Mouse (Mus musculus) retina, postnatal 1 day (tissue): ENCODE measurements around the gene Tedc2.

Source experiments
- DNase-seq: peaks from one replicate; pipeline ENCODE4 v3.0.0-alpha.2; 2012

Tedc2 gene

DNA sequence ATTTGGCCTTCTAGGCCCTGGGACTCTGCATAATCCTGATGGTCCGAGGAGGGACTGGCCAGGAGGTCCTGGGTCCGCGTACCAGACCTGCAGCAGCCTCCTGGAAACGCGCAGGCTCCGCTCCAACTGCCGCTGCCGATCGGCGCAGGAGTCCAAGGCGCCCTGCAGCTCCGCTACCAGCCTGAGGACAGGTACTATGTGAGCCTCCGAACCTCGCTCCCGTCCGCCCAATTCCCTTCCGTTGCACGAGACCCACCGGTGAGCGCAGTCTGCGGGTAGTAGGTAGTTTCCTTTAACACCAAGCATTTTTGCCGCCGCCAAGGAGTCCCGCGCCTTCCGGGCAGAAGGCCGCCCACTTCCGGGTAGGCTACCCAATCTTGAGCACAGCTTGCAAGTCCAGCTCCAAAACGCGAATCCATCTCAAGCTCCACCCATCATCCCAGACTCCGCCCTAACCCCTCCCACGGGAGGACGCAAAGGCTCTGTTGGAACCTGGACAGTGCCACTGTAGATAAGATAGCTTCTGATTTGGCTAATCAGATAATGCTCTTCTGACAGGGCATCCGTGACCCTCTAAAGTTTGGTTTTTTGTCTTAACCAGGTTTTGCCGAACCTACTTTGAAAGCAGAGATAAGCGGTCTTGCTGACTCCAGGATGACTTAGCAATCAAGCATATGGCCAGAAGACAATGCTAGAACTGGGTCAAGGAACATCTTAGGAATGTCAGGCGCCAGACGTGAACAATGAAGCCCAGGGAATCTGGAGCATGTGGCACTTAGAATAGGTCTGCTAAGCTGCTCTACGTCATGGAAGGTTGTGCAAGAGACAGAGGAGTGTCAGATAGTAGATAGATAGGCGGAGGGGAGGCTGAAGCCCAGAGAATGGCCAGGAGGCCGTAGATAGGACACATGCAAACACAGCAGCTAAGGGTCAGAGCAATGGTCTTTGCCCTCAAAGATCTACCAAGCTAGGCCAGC is at the start of gene Tedc2:
Tedc2 (minus strand) TSS at position 417 of the 977 bp plus-strand sequence.
- DNase-seq, result peak; percentile 97

DNA sequence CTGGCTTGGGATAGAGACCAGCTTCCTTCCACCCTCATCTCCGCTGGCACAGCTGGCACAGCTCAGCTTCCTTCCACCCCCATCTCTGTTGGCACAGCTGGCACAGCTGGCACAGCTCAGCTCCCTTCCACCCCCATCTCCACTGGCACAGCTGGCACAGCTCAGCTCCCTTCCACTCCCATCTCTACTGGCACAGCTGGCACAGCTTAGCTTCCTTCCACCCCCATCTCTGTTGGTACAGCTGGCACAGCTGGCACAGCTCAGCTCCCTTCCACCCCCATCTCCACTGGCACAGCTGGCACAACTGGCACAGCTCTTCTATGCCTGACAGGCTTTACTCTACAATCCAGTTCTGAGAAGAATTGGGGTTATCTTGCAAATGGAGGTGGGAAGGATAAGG is 46.5 kb upstream of the Tedc2 start:
- no peak for DNase-seq

DNA sequence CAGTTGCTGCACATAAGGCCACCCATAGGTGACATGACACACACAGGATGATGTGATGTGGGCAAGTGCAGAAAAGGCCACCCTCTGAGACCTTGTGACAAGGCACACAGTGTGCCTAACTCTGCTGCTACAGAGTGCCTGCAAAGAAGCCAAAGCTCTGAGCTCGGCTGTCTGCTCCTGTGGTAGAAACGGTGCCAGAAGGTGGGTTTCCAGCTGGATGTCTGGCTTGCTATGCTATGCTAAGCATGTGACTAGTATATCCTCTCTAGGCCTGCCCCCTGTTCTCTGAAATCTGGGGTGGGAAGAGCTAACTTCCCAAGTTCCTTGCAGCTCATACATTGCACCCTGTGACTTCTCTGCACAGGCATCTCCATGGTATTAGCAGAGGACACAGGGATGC is 44.1 kb upstream of the Tedc2 start:
- no peak for DNase-seq

DNA sequence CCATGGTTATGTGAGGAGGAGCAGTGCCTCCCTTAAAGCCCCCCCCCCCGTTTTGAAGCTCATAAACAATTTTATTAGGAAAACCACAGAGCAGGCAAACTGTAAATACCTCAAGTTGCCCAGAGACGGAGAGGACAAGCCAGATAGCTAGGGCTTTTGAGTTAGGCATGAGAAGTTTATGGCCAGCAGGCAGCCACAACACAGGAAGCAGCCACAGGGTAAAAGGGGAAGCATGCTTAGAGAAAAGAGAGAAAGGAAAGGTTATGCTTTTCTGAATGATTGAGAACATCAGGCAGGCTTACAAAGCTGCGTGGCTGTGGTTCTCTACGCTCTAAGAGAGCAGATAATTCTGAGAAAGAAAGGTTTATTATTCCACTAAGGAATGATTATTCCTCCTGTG is 39.9 kb upstream of the Tedc2 start:
- DNase-seq, result no peak

DNA sequence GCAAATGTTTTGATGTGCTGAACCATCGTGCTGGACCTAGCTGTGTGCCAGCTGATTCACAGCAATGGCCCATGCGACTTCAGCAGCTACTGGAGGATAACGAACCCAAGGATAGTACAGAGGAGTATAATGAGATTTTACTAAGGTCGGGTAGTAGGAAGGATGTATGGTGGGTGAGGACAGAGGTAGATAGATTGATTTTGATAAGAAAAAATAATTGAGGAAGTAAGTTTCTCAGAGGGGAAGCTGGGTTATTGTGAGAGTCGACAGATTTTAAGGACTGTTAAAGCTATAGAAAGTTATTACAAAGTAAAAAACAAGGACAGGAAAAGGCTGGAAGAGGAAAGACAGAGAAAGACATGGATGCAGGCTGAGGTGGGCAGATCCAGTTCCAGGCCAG is 39.1 kb upstream of the Tedc2 start:
- DNase-seq, result no peak

DNA sequence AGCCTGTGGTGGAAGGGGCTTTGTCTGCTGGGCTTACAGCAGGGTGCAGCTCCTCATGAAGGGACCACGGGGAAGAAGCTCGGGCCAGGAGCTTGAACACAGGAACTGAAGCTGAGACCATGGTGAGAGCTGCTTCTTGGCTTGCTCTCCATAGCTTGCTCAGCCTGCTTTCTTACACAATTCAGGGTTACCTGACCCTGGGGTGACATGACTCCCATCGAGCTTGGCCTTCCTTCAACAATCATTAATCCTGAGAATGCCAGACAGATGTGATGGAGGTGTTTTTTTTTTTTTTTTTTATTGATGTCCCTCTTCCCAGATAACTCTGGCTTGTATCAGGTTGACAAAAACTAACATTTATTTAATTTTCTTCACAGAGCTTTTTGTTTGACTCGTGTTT is 38.3 kb upstream of the Tedc2 start:
- DNase-seq, result no peak

DNA sequence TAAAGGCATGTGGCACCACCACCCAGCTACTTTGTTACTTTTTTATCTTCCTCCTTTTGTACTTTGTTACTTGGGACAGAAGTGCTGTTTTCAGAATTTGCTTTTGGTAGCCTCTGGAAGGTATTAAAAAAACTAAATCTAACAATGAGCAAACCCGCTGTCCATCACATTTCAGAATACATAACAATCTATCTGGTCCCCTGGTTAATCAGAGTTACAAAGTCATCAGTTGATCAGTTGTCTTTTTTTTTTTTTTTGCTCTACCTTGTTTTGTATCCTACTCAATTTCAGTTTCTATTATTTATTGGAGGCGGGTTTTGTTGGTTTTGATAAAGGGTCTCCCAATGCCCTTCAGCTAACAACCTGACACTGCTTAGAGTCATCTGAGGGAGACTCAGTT is 31.7 kb upstream of the Tedc2 start:
- DNase-seq, result no peak

DNA sequence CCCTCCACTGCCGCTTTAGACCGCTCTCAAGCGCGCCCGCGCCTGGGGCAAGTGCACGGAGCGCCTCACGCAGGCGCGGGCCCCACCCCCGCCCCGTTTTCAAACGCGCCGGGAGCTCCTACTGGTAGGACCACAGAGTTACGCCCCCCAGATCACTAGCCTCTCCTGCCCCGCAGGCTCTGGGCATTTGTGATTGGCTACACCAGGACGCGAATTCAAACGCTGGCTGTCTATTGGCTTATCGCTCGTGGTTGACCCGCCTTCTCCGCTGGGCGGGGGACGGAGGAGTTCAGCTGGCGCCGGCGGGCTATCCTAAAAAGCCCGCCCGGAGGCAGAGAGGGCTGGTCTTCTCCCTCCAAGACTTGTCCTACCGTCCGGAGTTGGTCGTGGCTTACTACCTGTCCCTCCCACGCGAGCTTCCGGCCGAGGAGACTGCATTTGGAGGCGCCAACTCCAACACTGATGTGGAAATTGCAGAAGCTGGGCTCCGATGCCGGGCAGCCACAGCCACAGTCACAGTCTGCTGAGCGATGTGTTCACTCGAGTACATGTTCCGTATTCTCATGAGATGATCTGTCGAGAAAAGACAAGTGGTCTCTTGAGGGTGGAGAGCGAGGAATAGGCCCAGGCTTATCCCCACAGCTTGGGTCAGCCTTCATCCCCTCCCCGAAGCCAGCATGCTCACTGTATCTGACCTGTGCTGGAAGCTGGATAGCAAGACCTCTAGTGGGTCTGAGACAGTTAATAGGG is 30.8 kb upstream of the Tedc2 start, which contains the start of gene Ccnf:
Ccnf (minus strand) TSS at position 165 of the 750 bp plus-strand sequence.
- peak; percentile 99 for DNase-seq

DNA sequence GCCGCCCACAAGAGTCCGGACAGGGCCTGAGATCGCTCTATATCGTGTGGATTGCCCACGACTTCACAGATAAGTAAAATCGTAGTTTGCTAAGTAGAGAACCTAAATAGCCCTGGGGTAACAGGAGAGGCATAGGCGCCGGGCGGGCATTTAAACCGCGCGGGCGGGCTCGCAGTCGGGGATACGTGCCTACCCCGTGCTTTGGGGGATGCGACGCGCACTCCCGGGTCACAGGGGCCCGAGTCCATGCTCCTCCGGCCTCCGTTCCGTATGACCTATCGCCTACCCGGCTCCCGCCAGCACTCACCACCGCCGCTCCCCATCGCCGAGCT is 30.3 kb upstream of the Tedc2 start:
- no peak for DNase-seq

DNA sequence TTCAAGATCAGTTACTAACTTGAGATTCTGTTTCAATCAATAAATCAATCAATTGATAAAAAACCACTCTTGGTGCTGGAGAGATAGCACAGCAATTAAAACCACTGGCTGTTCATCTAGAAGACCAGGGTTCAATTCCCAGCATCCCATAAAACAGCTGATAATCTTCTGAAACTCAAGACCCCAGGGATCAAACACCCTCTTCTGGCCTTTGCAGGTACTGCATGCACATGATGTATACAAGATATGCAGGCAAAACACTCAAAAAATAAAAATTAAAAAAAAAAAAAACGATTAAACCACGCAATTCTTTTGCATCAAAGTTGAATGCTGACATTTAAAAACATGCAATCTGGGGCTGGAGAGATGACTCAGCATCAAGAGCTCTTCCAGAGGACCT is 28.0 kb upstream of the Tedc2 start:
- peak; percentile 13 for DNase-seq

DNA sequence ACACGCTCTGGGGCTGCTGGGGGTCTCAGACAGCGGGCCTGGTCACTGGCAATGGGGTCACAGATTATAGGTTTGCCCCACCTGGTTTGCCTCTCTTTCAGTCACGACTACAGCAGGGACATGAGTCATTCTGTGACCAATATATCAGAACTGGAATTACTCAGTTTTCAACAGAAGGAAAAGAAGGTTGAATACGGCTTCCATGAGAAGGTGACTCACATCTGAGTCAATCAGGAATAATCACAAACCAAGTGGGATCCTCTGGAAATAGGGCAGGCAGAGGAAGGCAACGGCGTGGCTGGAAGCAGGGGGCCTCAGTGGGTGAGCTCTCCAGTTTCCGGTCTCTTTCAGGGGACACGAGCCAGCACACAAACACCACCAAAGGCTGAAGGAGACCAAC is 23.4 kb upstream of the Tedc2 start:
- DNase-seq, result no peak

DNA sequence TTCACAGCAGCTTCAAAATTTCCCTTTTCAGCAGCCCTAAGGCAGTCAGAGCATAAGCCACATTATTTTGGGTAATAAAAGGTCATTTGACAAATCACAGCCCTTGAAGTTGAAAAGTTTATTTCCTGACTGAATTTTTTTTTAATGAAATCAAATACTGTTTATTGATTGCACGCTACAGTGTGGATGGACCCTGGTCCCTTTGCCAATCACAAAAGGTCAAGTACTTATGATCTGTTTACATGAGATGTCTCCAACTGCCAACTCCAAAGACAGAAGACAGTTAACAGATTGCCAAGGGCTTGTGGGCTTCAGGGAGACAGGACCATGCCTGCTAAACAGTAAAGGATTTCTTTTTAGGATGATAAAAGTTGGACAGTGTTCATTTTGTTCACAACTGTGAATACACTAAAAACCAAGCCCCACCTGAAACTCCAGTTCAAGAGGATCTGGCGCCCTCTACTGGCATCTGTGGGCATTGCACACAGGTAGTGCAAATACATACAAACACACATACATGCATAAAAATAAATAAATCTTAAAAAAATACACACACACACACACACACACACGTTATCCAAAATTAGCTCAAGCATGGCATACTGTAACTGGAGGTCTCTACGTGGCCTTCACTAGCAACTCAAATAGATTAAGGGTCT is 22.8 kb upstream of the Tedc2 start:
- peak; percentile 46 for DNase-seq

DNA sequence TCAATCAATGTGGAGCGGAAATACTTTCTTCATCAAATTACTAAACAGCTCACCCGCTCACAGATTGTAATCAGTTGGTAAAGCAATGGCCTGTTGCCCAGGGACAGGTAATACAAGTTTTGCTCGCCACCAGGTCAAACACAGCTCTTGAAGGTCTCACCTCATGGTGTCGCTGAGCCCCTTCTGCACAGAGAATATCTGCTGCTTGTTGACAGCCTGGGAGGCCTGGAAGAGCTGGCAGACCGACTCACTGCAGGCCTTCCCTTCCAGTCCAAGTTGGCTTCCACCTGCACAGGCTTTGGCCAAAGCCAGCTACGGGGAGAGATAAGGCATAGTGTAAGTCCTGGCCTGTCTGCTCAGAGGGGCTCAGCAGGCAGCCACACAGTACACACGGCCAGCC is 16.3 kb upstream of the Tedc2 start:
- no peak for DNase-seq

DNA sequence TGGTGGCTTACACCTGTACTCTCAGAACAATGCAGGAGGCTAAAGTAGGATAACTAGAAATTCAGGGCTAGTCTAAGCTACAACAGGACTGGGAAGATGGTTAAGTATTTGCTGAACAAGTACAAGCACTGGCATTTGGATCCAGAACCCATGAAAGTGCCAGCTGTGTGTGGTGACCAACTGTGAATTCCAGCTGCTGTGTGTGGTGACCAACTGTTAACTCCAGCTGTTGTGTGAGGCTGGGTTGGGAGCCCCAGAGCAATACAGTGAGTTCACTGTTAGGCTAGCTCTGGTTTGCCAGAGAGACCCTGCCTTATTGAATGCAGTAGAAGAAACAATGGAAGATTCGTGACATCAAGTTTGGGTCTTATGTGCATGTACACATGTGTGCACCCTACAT is 15.8 kb upstream of the Tedc2 start:
- no peak for DNase-seq

DNA sequence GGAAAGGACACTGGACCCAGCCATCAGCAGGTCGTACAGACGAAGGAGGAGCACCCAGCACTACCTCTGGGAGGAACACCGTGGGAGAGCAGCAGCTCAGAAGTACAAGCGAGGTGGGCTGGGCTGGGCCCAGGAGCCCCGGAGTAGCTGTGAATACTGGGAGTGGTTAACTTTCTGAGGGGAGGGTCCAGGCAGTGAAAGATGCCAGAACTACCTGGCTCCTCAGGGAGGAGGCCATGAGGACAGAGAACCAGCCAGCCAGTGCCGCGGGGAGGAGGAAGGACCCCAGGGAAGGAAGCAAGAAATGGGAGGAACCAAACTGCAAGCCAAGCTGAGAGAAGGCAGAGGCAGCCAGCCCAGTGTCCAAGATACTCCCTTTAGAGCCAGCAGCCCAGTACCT is 7.3 kb upstream of the Tedc2 start:
- no peak for DNase-seq

DNA sequence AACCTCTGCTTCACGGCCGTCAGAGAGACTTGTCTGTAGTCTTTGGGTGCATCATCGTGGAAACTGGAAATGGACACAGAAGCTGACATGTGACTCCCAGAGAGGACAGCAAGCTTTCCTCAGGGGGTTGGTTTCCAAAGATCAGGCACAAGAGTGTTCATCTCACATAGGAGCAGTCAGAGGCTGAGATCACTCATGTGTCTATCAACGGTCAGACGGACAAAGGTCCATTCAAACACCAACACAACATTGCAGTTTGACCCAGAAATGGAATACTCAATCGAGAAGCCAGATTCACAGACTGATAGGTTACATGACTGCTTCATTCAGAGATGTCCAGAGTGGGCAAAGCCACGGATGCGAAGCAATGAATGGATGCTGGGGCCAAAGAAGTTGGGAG is 6.1 kb upstream of the Tedc2 start:
- no peak for DNase-seq

DNA sequence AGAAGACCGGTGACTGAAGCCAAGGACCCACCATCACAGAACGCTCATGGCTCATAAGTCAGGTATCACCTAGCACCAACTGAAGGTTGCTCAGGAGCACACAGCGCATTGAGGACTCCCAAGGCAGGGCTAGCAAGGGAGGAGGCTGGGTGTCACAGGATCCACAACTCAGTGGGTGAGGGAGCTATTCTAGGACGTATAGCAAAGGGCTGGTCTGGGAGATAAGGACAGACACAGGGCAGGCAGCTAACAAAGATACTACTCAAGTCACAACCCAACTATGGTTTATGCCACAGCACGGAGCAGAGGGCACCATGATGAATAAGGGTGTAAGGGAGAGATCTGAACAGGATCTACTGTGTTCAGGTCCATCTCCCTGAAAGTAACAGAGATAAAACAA is 5.2 kb upstream of the Tedc2 start:
- no peak for DNase-seq

DNA sequence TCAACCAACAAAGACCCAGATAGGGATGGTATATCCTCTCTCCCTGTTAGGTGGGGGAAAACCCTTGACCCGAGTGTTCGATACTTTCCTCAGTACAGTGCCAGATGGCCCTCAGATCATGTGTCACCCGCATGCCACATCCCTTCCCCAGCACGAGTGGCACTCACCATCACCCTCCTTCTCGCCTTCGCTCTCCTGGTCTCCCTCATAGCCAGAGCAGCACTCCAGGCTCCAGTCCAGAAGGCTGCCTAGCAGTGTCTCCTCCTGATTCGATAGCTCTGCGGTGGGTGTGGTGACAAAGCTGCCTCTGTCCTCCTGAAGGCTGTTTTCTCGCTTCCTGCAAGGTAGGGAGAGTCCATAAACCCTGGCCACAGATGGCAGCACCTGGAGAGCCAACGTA is 4.1 kb upstream of the Tedc2 start:
- DNase-seq, result no peak

DNA sequence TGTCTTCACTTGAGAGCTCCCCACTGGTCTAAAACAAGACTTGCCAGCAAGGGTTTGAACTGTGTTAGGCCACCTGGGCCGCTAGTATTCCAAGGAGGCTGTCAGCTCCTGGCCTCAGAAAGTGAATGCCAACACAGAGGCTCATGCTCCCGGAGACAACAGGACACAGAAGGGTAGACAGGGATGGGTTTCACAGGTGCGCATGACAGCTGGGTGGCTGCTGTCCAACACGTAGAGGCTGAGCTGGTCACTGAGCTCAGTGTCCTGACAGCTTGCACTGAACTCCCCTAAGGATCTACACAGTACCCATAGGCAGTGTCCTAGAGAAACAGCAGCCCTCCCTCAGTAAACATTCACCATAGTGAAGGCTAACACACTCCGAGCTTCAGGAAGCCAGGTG is 2.9 kb upstream of the Tedc2 start:
- DNase-seq, result no peak

DNA sequence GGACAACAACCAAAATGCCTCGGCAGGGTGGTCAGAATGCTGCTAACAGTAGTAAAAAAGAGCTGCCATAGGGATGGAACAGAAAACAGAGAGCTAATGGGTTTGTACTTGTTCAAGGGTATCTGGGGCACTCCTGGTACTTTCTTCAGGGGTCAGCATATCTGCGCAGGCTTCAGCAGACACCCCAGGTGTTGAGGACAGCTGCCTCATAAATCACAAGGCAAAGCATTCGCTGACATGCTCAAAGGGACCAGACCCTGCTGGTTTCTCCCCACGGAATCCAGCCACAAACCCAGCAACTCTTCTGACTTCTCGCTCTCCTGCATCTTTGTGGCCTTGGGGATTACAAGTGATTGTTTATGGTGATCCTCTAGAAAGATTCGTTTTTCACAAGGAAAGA is 2.0 kb upstream of the Tedc2 start:
- DNase-seq, result no peak

DNA sequence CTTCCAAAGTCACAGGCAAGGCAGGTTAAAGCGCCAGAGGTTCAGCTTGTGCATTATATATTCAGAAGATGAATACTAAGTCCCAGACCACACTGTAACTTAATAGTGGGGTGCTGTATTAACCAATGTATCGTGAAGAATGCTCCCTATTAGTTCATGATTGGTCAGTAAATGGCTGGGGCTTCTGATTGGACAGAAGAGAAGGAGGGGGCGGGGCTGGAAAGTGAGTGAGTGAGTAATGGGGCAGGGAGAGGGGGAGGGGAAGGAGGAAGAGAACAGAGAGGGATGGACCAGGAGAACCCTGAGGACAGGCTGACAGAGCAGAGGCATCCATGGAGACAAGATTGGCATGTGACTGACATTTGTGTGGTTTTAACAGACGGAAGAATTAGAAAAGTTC is 3.8 kb downstream of the Tedc2 start:
- peak; percentile 43 for DNase-seq

DNA sequence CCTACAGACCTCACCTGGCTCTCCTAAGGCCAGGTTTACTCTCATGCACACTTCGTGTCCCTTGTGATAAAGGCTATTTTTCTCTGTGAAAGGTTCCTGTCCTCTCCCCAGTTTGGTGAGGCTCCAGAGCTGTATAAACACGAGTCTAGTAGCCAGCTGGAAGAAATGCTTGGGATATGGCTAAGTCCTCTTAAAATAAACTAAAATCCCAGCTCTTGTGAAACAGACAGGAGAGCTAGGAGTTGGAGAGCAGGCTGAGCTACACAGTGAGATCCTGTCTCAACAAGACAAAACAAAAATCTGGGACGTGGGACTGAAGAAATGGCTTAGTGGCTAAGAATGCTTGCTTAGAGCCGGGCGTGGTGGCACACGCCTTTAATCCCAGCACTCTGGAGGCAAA is 7.5 kb downstream of the Tedc2 start:
- no peak for DNase-seq

DNA sequence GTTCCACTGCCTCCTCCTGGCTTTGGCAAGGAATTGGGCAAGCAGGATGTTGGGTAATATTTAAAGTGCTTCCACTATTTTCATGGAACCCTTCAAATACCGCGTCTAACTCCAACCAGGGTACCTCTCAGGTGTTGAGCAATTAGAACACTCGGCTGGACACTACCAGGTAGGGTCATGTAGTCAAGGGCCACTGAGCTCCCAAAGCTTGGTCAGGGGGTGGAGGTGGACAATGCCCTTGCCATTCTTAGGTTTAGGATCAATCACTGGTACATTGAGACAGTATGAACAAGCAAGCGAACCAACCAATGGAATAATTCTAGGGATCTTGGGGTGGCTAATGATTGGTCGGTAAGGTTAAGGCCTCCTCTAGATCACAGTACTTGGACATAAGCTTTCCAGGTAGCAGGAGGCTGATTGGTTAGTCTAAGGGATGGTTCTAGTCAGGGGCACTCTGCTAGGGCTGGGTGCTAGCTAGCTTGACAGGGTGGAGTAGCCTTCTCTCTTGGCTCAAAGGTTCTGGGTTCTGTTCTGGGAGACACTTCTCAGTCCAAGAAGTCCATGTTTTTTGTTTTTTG is 8.1 kb downstream of the Tedc2 start:
- no peak for DNase-seq
